Mouse (Mus musculus) hindbrain, embryonic 11.5 days (tissue): ENCODE data around the gene Cdc42ep3. TPM values are rescaled to one million over a fixed set of nuclear protein-coding genes. Genes with fewer than 3 reads are reported as not detected.

Experiments
- ATAC-seq: fragments of 200-750 bp; cut with Nextera tagmentation; 2 replicates; pipeline ENCODE4 v1.8.0; 2017; ENCODE audit warnings: mild to moderate bottlenecking, moderate TSS enrichment, moderate library complexity; ENCODE audit not compliant: low FRiP score
- DNase-seq: peaks from one replicate; pipeline ENCODE4 v3.0.0-alpha.2; 2015; ENCODE audit warnings: low spot score
- H3K27ac ChIP-seq: fragments of 300-500 bp; sonication (generic); 2 replicates; pipeline ENCODE4 v1.5.1; 2014; ENCODE audit warnings: mild to moderate bottlenecking, low read depth, low read length
- H3K27me3 ChIP-seq: fragments of 300-500 bp; sonication (generic); 2 replicates; pipeline ENCODE4 v1.6.1; 2014; ENCODE audit warnings: mild to moderate bottlenecking, low read length, moderate library complexity, mixed read lengths; ENCODE audit not compliant: control insufficient read depth, insufficient read depth
- H3K36me3 ChIP-seq: fragments of 300-500 bp; sonication (generic); 2 replicates; pipeline ENCODE4 v1.6.1; 2014; ENCODE audit warnings: mild to moderate bottlenecking, low read length, moderate library complexity, mixed read lengths; ENCODE audit not compliant: control insufficient read depth, insufficient read depth
- H3K4me1 ChIP-seq: fragments of 300-500 bp; sonication (generic); replicated peaks from 2 replicates; pipeline ENCODE4 v1.6.1; 2014; ENCODE audit warnings: low read length, mixed read lengths; ENCODE audit not compliant: control insufficient read depth, insufficient read depth
- H3K4me2 ChIP-seq: fragments of 300-500 bp; sonication (generic); replicated peaks from 2 replicates; pipeline ENCODE4 v1.6.1; 2014; ENCODE audit warnings: mild to moderate bottlenecking, low read depth, low read length
- H3K4me3 ChIP-seq: fragments of 300-500 bp; sonication (generic); 2 replicates; pipeline ENCODE4 v1.5.1; 2014; ENCODE audit warnings: low read depth, low read length
- H3K9ac ChIP-seq: fragments of 300-500 bp; sonication (generic); 2 replicates; pipeline ENCODE4 v1.6.1; 2014; ENCODE audit warnings: low read depth, low read length
- H3K9me3 ChIP-seq: fragments of 300-500 bp; sonication (generic); 2 replicates; pipeline ENCODE4 v1.6.1; 2016; ENCODE audit warnings: low read length; ENCODE audit not compliant: control insufficient read depth
- WGBS: fragments of 180-500 bp; shearing (Covaris S2); extraction: QIAGEN DNeasy Blood & Tissue Kit; methylation state at CpG from one replicate; pipeline ENCODE4 v1.1.7; 2014; 5-methylcytosine and 5-hydroxymethylcytosine counted together
- polyA plus RNA-seq: library from polyadenylated mRNA; unstranded; fragments of >200 nt; fragmentation: Nextera tagmentation; extraction: Ambion mirVana; gene quantifications from 2 replicates; pipeline ENCODE4 v1.2.1, GENCODE M21; 2014

The Cdc42ep3 gene
- polyA plus RNA-seq, 1 experiment from 2014 or later: 34.1 TPM

DNA sequence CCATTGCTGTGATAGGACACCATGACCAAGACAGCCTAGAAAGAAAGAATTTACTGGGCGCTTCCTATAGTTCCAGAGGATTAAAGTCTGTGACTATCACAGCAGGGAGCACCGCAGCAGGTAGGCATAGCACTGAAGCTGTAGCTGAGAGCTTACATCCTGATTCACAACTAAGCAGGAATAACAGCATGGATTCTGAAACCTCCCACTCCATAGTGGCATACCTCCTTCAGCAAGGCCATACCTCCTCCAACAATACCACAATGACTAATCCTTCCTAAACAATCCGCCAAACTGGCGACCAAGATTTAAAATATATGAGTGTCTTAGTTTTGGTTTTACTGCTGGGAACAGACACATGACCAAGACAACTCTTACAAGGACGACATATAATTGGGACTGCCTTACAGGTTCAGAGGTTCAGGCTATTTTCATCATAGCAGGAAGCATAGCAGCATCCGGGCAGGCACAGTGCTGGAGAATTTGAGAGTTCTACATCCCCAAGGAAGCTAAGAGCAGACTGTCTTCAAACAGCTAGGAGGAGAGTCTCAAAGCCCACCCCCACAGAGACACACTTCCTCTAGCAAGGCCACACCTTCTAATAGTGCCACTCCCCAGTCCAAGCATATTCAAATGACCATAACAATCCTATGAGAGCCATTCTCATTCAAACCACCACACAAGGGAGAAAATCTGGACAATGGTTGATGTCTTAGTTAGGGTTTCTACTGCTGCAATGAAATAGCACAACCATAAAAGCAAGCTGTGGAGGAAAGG lies 21.7 kb upstream of the Cdc42ep3 start:
- Histone ChIP-seq H3K27me3 (no peaks in the 10 kb centered on the region), H3K9ac (no peak overlapping the region), H3K4me3 (no peak overlapping the region), H3K4me2 (no peak overlapping the region), H3K27ac (no peak overlapping the region), H3K4me1 (no peaks in the 10 kb centered on the region), H3K9me3 (no peaks in the 10 kb centered on the region), H3K36me3 (no peaks in the 10 kb centered on the region)
- DNase-seq (no peak), ATAC-seq (no peak)
- WGBS: 73% methylated on average over 6 of the region's 6 CpGs

DNA sequence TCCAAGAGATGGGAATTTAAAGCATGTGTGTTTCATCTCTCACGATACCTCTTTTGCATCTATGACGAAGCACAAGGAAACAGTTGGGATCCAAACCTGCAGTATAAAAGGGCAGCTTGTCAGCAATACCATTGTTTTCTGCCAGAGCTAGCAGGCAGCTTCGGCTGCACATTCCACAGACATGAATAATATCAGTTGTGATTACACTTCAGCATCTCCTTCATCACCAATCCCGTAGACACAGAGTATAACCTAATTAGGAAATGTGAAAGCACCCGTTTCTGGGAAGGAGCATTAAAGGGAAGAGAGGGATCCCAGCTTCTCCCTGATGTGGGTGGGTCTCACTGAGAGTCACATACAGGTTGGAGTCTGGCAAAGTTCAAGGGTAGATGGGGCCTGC lies 18.1 kb upstream of the Cdc42ep3 start:
- ATAC-seq (no peak), DNase-seq (no peak)
- no peak overlapping the region for H3K4me3 ChIP-seq
- H3K4me1 ChIP-seq: no peaks in the 10 kb centered on the region
- H3K36me3 ChIP-seq: no peaks in the 10 kb centered on the region
- H3K27me3 ChIP-seq: no peaks in the 10 kb centered on the region
- H3K4me2 ChIP-seq: no peak overlapping the region
- H3K9ac ChIP-seq: no peak overlapping the region
- WGBS: 84% methylated on average over 5 of the region's 5 CpGs
- no peak overlapping the region for H3K27ac ChIP-seq
- H3K9me3 ChIP-seq: no peaks in the 10 kb centered on the region

DNA sequence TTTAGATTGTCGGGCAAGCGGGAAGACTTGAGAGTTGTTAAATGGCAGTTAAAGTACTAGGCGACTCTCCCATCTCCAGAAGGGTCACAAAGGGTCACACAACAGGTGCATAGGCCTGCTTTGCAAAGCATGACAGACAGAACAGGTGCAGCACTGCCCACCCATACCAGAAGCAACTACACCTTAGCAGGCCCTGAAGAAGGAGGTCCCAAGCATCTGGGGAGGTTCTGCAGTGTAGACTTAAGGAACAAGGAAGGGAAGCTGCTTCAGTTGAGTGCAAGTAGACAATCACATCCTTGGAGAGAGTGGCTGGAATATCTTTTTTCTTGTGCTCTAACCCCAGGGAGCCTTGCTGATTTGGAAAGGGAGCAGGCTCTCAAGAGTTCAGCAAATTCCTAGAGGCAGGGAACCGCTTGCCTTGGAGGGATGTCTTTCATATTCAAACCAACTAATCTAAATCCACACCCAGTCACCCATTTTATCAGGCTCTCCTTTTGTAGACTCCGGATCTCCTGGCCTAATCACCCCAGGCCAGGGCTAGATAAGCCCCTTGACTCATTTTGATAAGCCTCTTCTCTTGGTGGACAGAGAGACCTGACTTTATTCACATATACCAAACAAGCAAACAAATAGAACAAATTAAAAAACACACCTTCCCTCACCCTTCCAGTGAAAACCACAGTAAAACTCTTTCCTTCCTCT lies 10.0 kb upstream of the Cdc42ep3 start:
- H3K9ac ChIP-seq: no peak overlapping the region
- H3K4me2 ChIP-seq: no peak overlapping the region
- no peaks in the 10 kb centered on the region for H3K27me3 ChIP-seq
- H3K9me3 ChIP-seq: no peaks in the 10 kb centered on the region
- no peak for ATAC-seq
- no peak for DNase-seq
- H3K4me1 ChIP-seq: no peaks in the 10 kb centered on the region
- WGBS: 41% methylated on average over 5 of the region's 5 CpGs
- no peak overlapping the region for H3K4me3 ChIP-seq
- no peak overlapping the region for H3K27ac ChIP-seq
- no peaks in the 10 kb centered on the region for H3K36me3 ChIP-seq

DNA sequence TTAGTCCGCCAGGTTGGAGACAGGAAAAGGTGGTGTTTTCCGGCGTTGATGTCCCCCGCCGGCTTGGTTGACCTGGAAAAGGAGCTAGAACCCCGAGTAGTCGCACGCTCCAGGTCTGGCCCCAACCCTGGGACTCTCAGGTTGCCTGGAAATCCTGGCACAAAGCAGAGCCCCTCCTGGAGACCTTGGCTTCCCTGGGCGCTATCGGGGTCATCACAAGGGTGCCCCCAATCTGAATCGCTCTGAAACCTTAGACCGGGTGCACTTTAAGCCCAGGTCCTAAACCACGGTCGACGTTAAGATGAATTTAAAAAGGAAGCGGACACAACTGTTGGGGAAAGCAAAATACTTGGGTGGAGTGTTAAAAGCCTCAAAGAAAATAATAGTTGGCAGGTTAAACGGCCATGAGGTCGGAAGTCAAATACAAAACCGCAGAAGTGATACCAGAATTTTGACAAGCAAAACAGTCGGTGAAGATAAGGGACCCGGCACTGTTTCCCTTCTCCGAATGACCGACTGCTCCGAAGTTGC lies 1.2 kb upstream of the Cdc42ep3 start:
- Histone ChIP-seq H3K9me3 (no peaks in the 10 kb centered on the region), H3K27me3 (peaks cover 6% of the 10 kb centered on the region), H3K9ac (peak overlapping the region; percentile 81; the same call in 1 of the 2 replicates), H3K4me2 (peak overlapping the region; percentile 98), H3K4me1 (no peaks in the 10 kb centered on the region), H3K36me3 (no peaks in the 10 kb centered on the region), H3K27ac (peak overlapping the region; percentile 85; the same call in 1 of the 2 replicates), H3K4me3 (peak overlapping the region; percentile 60)
- ATAC-seq (peak; percentile 28), DNase-seq (no peak)
- 9% methylated on average over 24 of the region's 24 CpGs for WGBS

DNA sequence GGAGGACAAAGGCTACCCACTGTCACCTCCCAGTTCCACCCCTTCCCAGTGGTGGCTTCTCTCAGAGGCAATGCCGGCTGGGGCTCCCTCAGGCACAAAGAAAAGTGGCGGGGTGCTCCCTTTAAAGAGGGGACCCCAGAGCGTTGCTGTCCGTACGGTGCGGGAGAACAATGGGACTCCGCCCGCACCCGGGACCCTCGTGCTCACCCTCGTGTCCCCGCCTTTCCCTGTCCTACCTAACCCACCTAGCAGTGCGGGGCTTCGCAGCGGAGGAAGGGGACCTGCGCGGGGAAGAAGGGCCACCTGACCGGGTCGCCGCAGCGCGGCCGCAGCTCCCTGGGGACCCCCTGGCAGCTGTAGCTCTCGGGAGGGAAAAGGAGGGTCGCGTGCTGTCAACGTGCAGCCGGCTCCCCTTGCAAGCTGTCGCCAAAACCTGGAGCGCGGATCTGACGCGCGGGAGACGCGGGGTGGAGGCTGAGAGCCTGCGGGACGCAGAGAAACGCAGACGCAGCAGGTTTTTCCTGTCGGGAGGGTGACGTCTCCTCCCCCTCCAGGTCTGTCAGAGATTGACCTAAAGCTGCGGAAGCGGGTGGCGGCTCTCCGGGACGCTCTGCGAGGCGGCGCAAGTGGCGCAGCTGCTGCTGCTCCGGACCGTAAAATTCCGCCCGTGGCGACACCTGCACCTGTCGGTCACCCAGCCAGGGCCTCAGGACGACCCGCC lies 540 bp upstream of the Cdc42ep3 start:
- ATAC-seq (peak; percentile 80), DNase-seq (peak; percentile 82)
- H3K9ac ChIP-seq: peak overlapping the region; percentile 81
- H3K4me1 ChIP-seq: no peaks in the 10 kb centered on the region
- H3K9me3 ChIP-seq: no peaks in the 10 kb centered on the region
- under 1% methylated on average over 57 of the region's 59 CpGs for WGBS
- H3K27ac ChIP-seq: peak overlapping the region; percentile 85
- peak overlapping the region; percentile 98 for H3K4me2 ChIP-seq
- no peaks in the 10 kb centered on the region for H3K36me3 ChIP-seq
- peak overlapping the region; percentile 60 for H3K4me3 ChIP-seq
- peaks cover 6% of the 10 kb centered on the region for H3K27me3 ChIP-seq

DNA sequence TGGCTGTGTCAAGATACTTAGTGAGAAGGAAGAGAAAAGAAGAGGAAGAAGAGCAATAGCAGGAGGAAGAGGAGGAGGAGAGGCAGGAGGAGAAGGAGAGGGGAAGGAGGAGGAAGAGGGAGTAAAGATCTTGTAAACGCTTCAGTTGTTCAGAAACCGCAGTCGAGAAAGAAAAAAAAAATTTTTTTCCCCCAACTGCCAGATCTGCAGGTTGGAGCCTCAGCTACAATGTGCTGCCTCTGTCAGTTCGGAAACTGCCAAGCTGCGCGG lies 782 bp downstream of the Cdc42ep3 start:
- peak overlapping the region; percentile 60 for H3K4me3 ChIP-seq
- DNase-seq: no peak
- peaks cover 6% of the 10 kb centered on the region for H3K27me3 ChIP-seq
- H3K27ac ChIP-seq: peak overlapping the region; percentile 85; the same call in 1 of the 2 replicates
- H3K36me3 ChIP-seq: no peaks in the 10 kb centered on the region
- 0% methylated on average over 6 of the region's 6 CpGs for WGBS
- H3K9ac ChIP-seq: peak overlapping the region; percentile 81
- no peaks in the 10 kb centered on the region for H3K4me1 ChIP-seq
- H3K9me3 ChIP-seq: no peaks in the 10 kb centered on the region
- peak overlapping the region; percentile 98 for H3K4me2 ChIP-seq
- no peak for ATAC-seq

DNA sequence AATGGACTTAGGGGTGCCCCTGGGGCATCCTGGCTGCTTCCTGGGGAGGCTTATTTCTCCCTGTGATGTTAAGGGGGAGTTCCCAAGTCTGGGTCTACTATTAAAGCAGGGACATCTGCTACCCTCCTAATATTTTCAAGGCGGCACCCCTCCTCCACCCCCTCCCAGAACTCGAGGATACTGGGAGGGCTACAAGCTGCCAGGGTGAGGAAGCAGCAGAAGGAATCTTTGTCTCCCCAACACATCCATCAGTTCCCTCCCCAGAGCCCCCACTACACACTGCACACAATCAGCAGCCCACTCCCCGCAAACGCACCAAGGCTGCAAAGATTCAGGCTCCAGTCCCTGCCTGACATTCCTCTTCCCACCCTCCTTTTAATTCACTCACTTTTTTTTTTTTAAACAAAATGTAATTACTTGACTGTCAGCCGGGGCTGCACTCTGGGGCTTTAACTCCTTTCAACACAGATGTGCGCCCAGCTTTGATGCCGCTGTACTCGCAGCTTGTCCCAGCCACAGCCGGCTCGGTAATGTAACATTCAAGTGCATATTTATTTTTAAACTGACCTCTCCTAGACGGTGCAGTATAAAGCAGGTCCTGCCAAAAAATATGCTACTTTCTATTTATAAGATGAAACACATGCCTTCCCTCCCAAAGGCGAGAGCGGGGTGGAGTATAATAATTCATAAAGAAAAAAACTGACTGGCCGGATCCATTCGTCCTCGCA lies 1.3 kb downstream of the Cdc42ep3 start:
- no peak for ATAC-seq
- peak; percentile 51 for DNase-seq

DNA sequence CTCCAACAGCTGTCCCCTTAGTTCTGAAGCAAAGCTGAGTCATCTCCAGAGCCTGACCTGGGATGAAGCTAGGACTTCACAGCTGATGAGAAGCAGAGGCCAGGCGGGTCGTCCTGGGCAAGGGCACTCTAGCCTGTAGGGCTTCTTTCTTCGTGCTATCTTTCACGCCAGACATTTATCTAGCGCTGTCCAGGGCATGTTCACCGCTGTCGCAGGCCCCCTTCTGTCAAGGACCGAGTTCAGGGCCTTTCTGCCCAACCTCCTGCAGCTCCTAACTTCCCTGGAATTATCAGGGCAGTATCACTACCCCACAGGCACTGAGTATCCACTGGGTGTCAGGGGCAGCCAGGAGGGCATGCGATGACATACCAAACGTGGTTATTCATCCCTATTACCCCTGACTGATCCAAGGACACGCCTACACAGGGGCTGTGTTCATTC lies 4.1 kb downstream of the Cdc42ep3 start:
- H3K9ac ChIP-seq: no peak overlapping the region
- ATAC-seq: no peak
- no peaks in the 10 kb centered on the region for H3K9me3 ChIP-seq
- no peak overlapping the region for H3K4me3 ChIP-seq
- H3K4me1 ChIP-seq: 0 out of 2 replicates have a peak, but pooled peaks cover 2% of the 10 kb centered on the region
- peaks cover 2% of the 10 kb centered on the region for H3K27me3 ChIP-seq
- WGBS: 75% methylated on average over 11 of the region's 11 CpGs
- no peaks in the 10 kb centered on the region for H3K36me3 ChIP-seq
- H3K4me2 ChIP-seq: no peak overlapping the region
- no peak overlapping the region for H3K27ac ChIP-seq
- DNase-seq: no peak

More for the DNA sequence above, 1.3 kb downstream of the Cdc42ep3 start:
- WGBS: 4% methylated on average over 16 of the region's 16 CpGs
- H3K9ac ChIP-seq: peak overlapping the region; percentile 81; the same call in 1 of the 2 replicates
- H3K4me2 ChIP-seq: peak overlapping the region; percentile 98
- no peak overlapping the region for H3K27ac ChIP-seq
- no peaks in the 10 kb centered on the region for H3K4me1 ChIP-seq
- peak overlapping the region; percentile 60 for H3K4me3 ChIP-seq
- no peaks in the 10 kb centered on the region for H3K36me3 ChIP-seq
- no peaks in the 10 kb centered on the region for H3K9me3 ChIP-seq
- H3K27me3 ChIP-seq: peaks cover 6% of the 10 kb centered on the region
